Comparison of ENCODE assay signal across 24 mouse cellular contexts in the genomic region with DNA sequence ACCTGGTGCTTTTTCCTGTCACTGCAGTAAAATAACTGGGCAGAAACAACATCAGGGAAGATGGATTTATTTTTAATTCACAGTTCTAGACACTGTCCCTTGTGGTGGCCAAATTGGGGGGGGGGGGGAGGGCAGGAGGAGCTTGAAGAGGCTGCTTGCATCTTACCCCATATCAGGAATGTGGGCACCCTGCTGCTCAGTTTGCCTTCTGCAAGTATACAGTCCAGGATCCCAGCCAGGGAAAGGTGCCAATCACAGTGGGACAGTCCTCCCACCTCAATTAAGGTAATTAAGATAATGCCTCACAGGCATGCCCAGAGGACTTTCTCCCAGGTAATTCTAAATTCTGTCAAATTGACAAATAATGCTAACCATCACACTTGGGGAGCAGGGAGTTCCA.
DNase-seq lines count a peak whose midpoint lies in the region; ATAC-seq and TF ChIP-seq lines count a peak whose summit lies in the region.
"Had no signal": no experiment of that assay in that cellular context is flagged by ENCODE, and none has a peak within 500 bp of the region (broad histone marks: within the 10 kb centered on the region; RNA-seq: fewer than 3 reads in every experiment).

No protein-coding gene starts in this region.

- peaks cover 5% of the 10 kb centered on the region; the same call in 1 of the 2 replicates for H3K4me1 ChIP-seq in cerebellum, adult 2 months (ENCODE audit: control insufficient read depth, insufficient read depth, low read length)
- 0 out of 2 replicates have a peak, but pooled peaks cover 4% of the 10 kb centered on the region for H3K4me1 ChIP-seq in kidney, embryonic 14.5 days (ENCODE audit: control insufficient read depth, insufficient read depth, low read length)
- peaks cover 6% of the 10 kb centered on the region; the same call in 1 of the 2 replicates for H3K4me1 ChIP-seq in midbrain, postnatal 0 days (ENCODE audit: insufficient read depth, low read length)
- H3K4me1 ChIP-seq: liver, embryonic 13.5 days had no signal

- no peak overlapping the region for H3K4me3 ChIP-seq in cerebellum, adult 2 months (replicated peaks; ENCODE audit: insufficient read depth, low read depth, low read length)
- no peak overlapping the region for H3K4me3 ChIP-seq in kidney, embryonic 14.5 days (ENCODE audit: low read length)
- H3K4me3 ChIP-seq in midbrain, postnatal 0 days (ENCODE audit: low read depth, low read length): no peak overlapping the region
- H3K4me3 ChIP-seq: embryonic facial prominence, embryonic 12.5 days; hindbrain, embryonic 15.5 days; kidney, embryonic 15.5 days; liver, embryonic 13.5 days; midbrain, embryonic 13.5 days had no signal

- no peaks in the 10 kb centered on the region for H3K9me3 ChIP-seq in kidney, embryonic 14.5 days (ENCODE audit: control insufficient read depth, low read length)
- H3K9me3 ChIP-seq in midbrain, postnatal 0 days (ENCODE audit: low read length): no peaks in the 10 kb centered on the region
- H3K9me3 ChIP-seq: embryonic facial prominence, embryonic 12.5 days; hindbrain, embryonic 15.5 days; kidney, embryonic 15.5 days; liver, embryonic 13.5 days; midbrain, embryonic 13.5 days had no signal

- no peak overlapping the region for H3K4me2 ChIP-seq in kidney, embryonic 14.5 days (replicated peaks; ENCODE audit: low read depth, low read length)
- no peak overlapping the region for H3K4me2 ChIP-seq in midbrain, postnatal 0 days (ENCODE audit: low read depth, low read length, poor library complexity, severe bottlenecking)
- H3K4me2 ChIP-seq: embryonic facial prominence, embryonic 12.5 days; heart, embryonic 11.5 days; hindbrain, embryonic 15.5 days; kidney, embryonic 15.5 days; liver, embryonic 13.5 days; midbrain, embryonic 13.5 days had no signal

- no peak for ATAC-seq in kidney, embryonic 14.5 days (ENCODE audit: low FRiP score, low TSS enrichment)
- no peak for ATAC-seq in midbrain, postnatal 0 days (ENCODE audit: low FRiP score)
- ATAC-seq: forebrain, embryonic 14.5 days; inflammation-experienced regulatory T-cells, adult 6 months; lung, postnatal 0 days; midbrain, embryonic 13.5 days had no signal

- no peak overlapping the region for H3K27ac ChIP-seq in cerebellum, adult 2 months (ENCODE audit: insufficient read depth, low read length)
- H3K27ac ChIP-seq in kidney, embryonic 14.5 days (ENCODE audit: low read depth, low read length): no peak overlapping the region
- no peak overlapping the region for H3K27ac ChIP-seq in midbrain, postnatal 0 days (ENCODE audit: low read depth, low read length)
- H3K27ac ChIP-seq: embryonic facial prominence, embryonic 12.5 days; hindbrain, embryonic 15.5 days; kidney, embryonic 15.5 days; liver, embryonic 13.5 days; macrophage had no signal

- H3K9ac ChIP-seq in kidney, embryonic 14.5 days (ENCODE audit: low read depth, low read length): no peak overlapping the region
- H3K9ac ChIP-seq in midbrain, postnatal 0 days (replicated peaks; ENCODE audit: low read length, poor library complexity, severe bottlenecking): no peak overlapping the region
- H3K9ac ChIP-seq: embryonic facial prominence, embryonic 12.5 days; hindbrain, embryonic 15.5 days; kidney, embryonic 15.5 days; liver, embryonic 13.5 days; midbrain, embryonic 13.5 days had no signal

- TF ChIP-seq CTCF in cerebellum, adult 2 months (IDR thresholded peaks at IDR 0.05; ENCODE audit: borderline replicate concordance, insufficient read depth, low read depth, low read length): no peak
- TF ChIP-seq CTCF in midbrain, postnatal 0 days (IDR thresholded peaks at IDR 0.05): no peak

- H3K27me3 ChIP-seq in cerebellum, adult 2 months (ENCODE audit: control insufficient read depth, insufficient read depth, low read length): no peaks in the 10 kb centered on the region
- H3K27me3 ChIP-seq in kidney, embryonic 14.5 days (ENCODE audit: control insufficient read depth, insufficient read depth, low read length): no peaks in the 10 kb centered on the region
- H3K27me3 ChIP-seq in midbrain, postnatal 0 days (ENCODE audit: insufficient read depth, low read length): no peaks in the 10 kb centered on the region
- H3K27me3 ChIP-seq: embryonic facial prominence, embryonic 12.5 days; hindbrain, embryonic 15.5 days; midbrain, embryonic 13.5 days had no signal

- intact Hi-C loops in left cerebral cortex, postnatal 4 days (cut with DNase I): no loop called here
- intact Hi-C loops in left cerebral cortex, postnatal 36 days (cut with DNase I): no loop called here

- DNase-seq in left cerebral cortex, postnatal 4 days: peak; percentile 35
- no peak for DNase-seq in left cerebral cortex, postnatal 36 days (ENCODE audit: low spot score in 2 of 2)
- peak; percentile 63 to 64 for DNase-seq in cerebellum, adult 2 months
- peak; percentile 80 to 85 for DNase-seq in cerebellum, postnatal 10 days
- DNase-seq in midbrain, postnatal 0 days (ENCODE audit: low spot score): no peak
- DNase-seq in testis, postnatal 10 days (ENCODE audit: low spot score): no peak
- DNase-seq: adrenal gland, postnatal 10 days; gastrocnemius, postnatal 25 days; heart, adult 18-20 months; heart, postnatal 4 days; kidney, adult 11 months; kidney, postnatal 25 days; liver, embryonic 13.5 days; lung, adult 18-20 months had no signal

- no peaks in the 10 kb centered on the region for H3K36me3 ChIP-seq in kidney, embryonic 14.5 days (ENCODE audit: control insufficient read depth, insufficient read depth, low read length)
- H3K36me3 ChIP-seq in midbrain, postnatal 0 days (ENCODE audit: insufficient read depth, low read length): no peaks in the 10 kb centered on the region
- H3K36me3 ChIP-seq: embryonic facial prominence, embryonic 12.5 days; hindbrain, embryonic 15.5 days; kidney, embryonic 15.5 days; liver, embryonic 13.5 days; midbrain, embryonic 13.5 days had no signal

- TF ChIP-seq POLR2A in cerebellum, adult 2 months (IDR thresholded peaks at IDR 0.05; ENCODE audit: borderline replicate concordance, insufficient read depth, low read length): no peak

Comparison
In these comparisons a context has a peak if more than half of its experiments do, and no peak if none do; other contexts are left out.
1. DNase-seq: peak in left cerebral cortex, postnatal 4 days (single experiment), cerebellum, adult 2 months (2 of 2) and cerebellum, postnatal 10 days (2 of 2); none in left cerebral cortex, postnatal 36 days (0 of 2), midbrain, postnatal 0 days (single experiment) and testis, postnatal 10 days (single experiment).